Mouse (Mus musculus) hindbrain, embryonic 11.5 days (tissue): ENCODE results near the gene Rab23. TPM values are rescaled to one million over a fixed set of nuclear protein-coding genes. Genes with fewer than 3 reads are reported as not detected.

ENCODE experiments used
- ATAC-seq: fragments of 200-750 bp; cut with Nextera tagmentation; 2 replicates; pipeline ENCODE4 v1.8.0; 2017; ENCODE audit warnings: mild to moderate bottlenecking, moderate TSS enrichment, moderate library complexity; ENCODE audit not compliant: low FRiP score
- DNase-seq: peaks from one replicate; pipeline ENCODE4 v3.0.0-alpha.2; 2015; ENCODE audit warnings: low spot score
- H3K27ac ChIP-seq: fragments of 300-500 bp; sonication (generic); 2 replicates; pipeline ENCODE4 v1.5.1; 2014; ENCODE audit warnings: mild to moderate bottlenecking, low read depth, low read length
- H3K27me3 ChIP-seq: fragments of 300-500 bp; sonication (generic); 2 replicates; pipeline ENCODE4 v1.6.1; 2014; ENCODE audit warnings: mild to moderate bottlenecking, low read length, moderate library complexity, mixed read lengths; ENCODE audit not compliant: control insufficient read depth, insufficient read depth
- H3K36me3 ChIP-seq: fragments of 300-500 bp; sonication (generic); 2 replicates; pipeline ENCODE4 v1.6.1; 2014; ENCODE audit warnings: mild to moderate bottlenecking, low read length, moderate library complexity, mixed read lengths; ENCODE audit not compliant: control insufficient read depth, insufficient read depth
- H3K4me1 ChIP-seq: fragments of 300-500 bp; sonication (generic); replicated peaks from 2 replicates; pipeline ENCODE4 v1.6.1; 2014; ENCODE audit warnings: low read length, mixed read lengths; ENCODE audit not compliant: control insufficient read depth, insufficient read depth
- H3K4me2 ChIP-seq: fragments of 300-500 bp; sonication (generic); replicated peaks from 2 replicates; pipeline ENCODE4 v1.6.1; 2014; ENCODE audit warnings: mild to moderate bottlenecking, low read depth, low read length
- H3K4me3 ChIP-seq: fragments of 300-500 bp; sonication (generic); 2 replicates; pipeline ENCODE4 v1.5.1; 2014; ENCODE audit warnings: low read depth, low read length
- H3K9ac ChIP-seq: fragments of 300-500 bp; sonication (generic); 2 replicates; pipeline ENCODE4 v1.6.1; 2014; ENCODE audit warnings: low read depth, low read length
- H3K9me3 ChIP-seq: fragments of 300-500 bp; sonication (generic); 2 replicates; pipeline ENCODE4 v1.6.1; 2016; ENCODE audit warnings: low read length; ENCODE audit not compliant: control insufficient read depth
- WGBS: fragments of 180-500 bp; shearing (Covaris S2); extraction: QIAGEN DNeasy Blood & Tissue Kit; methylation state at CpG from one replicate; pipeline ENCODE4 v1.1.7; 2014; 5-methylcytosine and 5-hydroxymethylcytosine counted together
- polyA plus RNA-seq: library from polyadenylated mRNA; unstranded; fragments of >200 nt; fragmentation: Nextera tagmentation; extraction: Ambion mirVana; gene quantifications from 2 replicates; pipeline ENCODE4 v1.2.1, GENCODE M21; 2014

The Rab23 gene
- polyA plus RNA-seq, 1 experiment from 2014 or later, result 23.2 TPM

DNA sequence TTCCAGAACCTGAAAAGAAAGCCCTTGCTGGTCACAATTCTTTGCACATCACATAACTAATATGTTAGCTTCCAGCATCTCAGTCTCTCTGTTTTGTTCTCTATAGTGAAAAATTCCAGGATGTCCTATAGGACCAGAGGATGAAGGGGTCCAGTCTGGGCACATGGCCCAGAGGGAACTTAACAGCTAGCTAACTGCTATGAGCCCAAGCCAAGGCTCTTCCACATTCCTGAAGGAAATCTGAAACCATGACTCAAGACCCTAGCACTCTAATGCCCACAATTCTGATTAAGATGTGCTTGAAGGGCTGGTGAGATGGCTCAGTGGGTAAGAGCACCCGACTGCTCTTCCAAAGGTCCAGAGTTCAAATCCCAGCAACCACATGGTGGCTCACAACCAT lies 2.1 kb upstream of the Rab23 start:
- Histone ChIP-seq H3K9me3 (no peaks in the 10 kb centered on the region), H3K4me2 (no peak overlapping the region), H3K36me3 (no peaks in the 10 kb centered on the region), H3K4me3 (no peak overlapping the region), H3K27me3 (no peaks in the 10 kb centered on the region), H3K4me1 (no peaks in the 10 kb centered on the region; the same call in 1 of the 2 replicates), H3K27ac (no peak overlapping the region), H3K9ac (no peak overlapping the region)
- ATAC-seq, result no peak
- WGBS, result 93% methylated on average over 1 of the region's 1 CpGs
- no peak for DNase-seq

DNA sequence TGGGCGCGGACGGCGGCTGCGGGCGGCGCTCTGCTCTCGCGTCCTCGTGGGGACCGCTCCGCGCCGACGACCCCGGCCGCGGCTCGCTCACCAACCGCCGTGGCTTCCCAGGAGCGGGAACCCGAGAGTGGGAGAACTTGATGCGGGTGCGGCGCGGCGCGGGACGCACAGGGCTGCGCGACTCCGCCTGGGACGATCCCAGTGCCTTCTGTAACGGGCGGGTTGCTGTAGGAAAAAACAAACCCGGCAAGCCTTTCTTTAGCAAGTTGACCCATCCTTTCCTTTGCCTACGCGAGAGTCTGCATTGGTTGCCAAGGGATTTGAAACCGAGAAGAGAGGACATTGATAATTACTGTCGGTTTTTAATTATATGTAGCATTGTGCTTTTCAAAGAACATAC lies 544 bp downstream of the Rab23 start:
- DNase-seq (no peak), ATAC-seq (peak; percentile 82)
- Histone ChIP-seq H3K9me3 (no peaks in the 10 kb centered on the region), H3K4me1 (no peaks in the 10 kb centered on the region; the same call in 1 of the 2 replicates), H3K27me3 (no peaks in the 10 kb centered on the region), H3K9ac (peak overlapping the region; percentile 91), H3K36me3 (no peaks in the 10 kb centered on the region), H3K4me3 (peak overlapping the region; percentile 77), H3K4me2 (peak overlapping the region; percentile 69), H3K27ac (peak overlapping the region; percentile 90)
- WGBS, result under 1% methylated on average over 40 of the region's 41 CpGs

GRCm38 (mm10) chr1:33721020-33721419 lies 1.3 kb downstream of the Rab23 start:
- no peak for DNase-seq
- Histone ChIP-seq H3K9ac (no peak overlapping the region), H3K4me3 (no peak overlapping the region), H3K27me3 (no peaks in the 10 kb centered on the region), H3K4me2 (0 out of 2 replicates have a peak overlapping the region, but pooled peaks have one; percentile 11), H3K36me3 (no peaks in the 10 kb centered on the region), H3K9me3 (no peaks in the 10 kb centered on the region), H3K4me1 (no peaks in the 10 kb centered on the region; the same call in 1 of the 2 replicates), H3K27ac (no peak overlapping the region)
- no peak for ATAC-seq
- WGBS, result 88% methylated on average over 7 of the region's 7 CpGs

- Histone ChIP-seq H3K4me1 (no peaks in the 10 kb centered on the region; the same call in 1 of the 2 replicates), H3K9me3 (no peaks in the 10 kb centered on the region), H3K27ac (no peak overlapping the region), H3K36me3 (peaks cover 3% of the 10 kb centered on the region; the same call in 1 of the 2 replicates), H3K9ac (no peak overlapping the region), H3K27me3 (no peaks in the 10 kb centered on the region), H3K4me2 (no peak overlapping the region), H3K4me3 (no peak overlapping the region)
- no peak for ATAC-seq
- no peak for DNase-seq
- WGBS, result 84% methylated on average over 6 of the region's 6 CpGs
Measured at GRCm38 (mm10) chr1:33724516-33724915, 4.8 kb downstream of the Rab23 start.

GRCm38 (mm10) chr1:33725086-33725485 lies 5.4 kb downstream of the Rab23 start:
- no peak overlapping the region for H3K9ac ChIP-seq
- H3K4me1 ChIP-seq, result no peaks in the 10 kb centered on the region; the same call in 1 of the 2 replicates
- 92% methylated on average over 5 of the region's 5 CpGs for WGBS
- no peaks in the 10 kb centered on the region for H3K27me3 ChIP-seq
- H3K36me3 ChIP-seq, result peaks cover 3% of the 10 kb centered on the region; the same call in 1 of the 2 replicates
- no peak overlapping the region for H3K4me3 ChIP-seq
- H3K9me3 ChIP-seq, result no peaks in the 10 kb centered on the region
- H3K27ac ChIP-seq, result no peak overlapping the region
- DNase-seq (no peak), ATAC-seq (no peak)
- no peak overlapping the region for H3K4me2 ChIP-seq

DNA sequence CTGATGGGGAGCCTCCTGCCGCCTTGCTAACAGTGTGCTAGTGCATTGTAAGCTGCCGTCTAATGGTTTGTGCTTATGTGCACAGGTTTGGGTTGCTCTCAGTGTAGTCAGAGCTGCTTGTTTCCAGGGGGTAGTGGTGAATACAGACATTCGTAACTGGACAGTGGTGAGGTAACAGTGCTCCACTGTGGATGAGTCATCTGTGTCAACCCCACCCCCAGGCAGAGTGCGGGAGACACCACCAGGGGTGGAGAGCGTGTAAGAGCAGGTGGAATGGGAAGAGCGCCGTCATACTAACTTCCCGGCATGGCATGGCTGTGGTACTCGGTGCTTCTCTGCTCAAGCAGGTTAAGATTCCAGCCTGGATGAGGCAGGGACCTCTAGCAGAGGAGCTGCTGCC lies 13.4 kb downstream of the Rab23 start:
- Histone ChIP-seq H3K4me1 (no peaks in the 10 kb centered on the region), H3K9me3 (no peaks in the 10 kb centered on the region), H3K27ac (no peak overlapping the region), H3K4me3 (no peak overlapping the region), H3K36me3 (0 out of 2 replicates have a peak, but pooled peaks cover 4% of the 10 kb centered on the region), H3K27me3 (no peaks in the 10 kb centered on the region), H3K9ac (no peak overlapping the region), H3K4me2 (no peak overlapping the region)
- ATAC-seq (no peak), DNase-seq (no peak)
- WGBS, result 89% methylated on average over 9 of the region's 9 CpGs

DNA sequence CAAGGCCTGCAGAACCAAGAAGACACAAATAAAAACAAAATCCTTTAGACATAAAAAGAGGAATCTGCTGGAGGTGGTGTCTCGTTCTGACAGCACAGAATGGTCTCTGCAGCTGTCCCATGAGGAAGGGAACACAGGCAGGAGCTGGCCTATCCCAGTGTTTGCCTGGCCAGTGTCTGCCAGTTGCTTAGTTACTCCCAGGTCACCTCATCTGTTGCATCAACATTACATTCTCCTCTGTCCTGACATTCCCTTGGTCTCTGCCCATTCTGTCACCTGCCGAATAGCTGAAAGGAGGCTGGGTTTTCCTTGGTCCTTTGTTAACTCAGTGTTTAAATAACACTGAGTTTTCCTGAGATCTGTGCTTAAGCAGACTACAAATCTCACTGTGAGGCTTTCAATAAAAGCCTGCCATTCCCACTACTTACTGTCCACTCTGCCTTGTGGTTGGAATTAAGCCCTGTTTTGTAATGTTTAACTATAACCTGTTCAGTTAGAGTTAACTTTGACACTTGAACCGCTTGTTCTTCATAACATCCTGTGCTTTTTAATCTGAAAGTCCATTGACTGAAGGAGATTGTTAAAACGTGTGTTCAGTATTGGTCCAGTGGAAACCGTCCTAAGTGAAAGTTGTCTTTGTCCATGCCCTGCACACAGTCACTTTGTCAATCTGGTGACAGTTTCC lies 14.5 kb downstream of the Rab23 start:
- H3K9ac ChIP-seq, result no peak overlapping the region
- H3K4me2 ChIP-seq, result no peak overlapping the region
- ATAC-seq (no peak), DNase-seq (no peak)
- H3K36me3 ChIP-seq, result 0 out of 2 replicates have a peak, but pooled peaks cover 6% of the 10 kb centered on the region
- no peaks in the 10 kb centered on the region for H3K4me1 ChIP-seq
- no peaks in the 10 kb centered on the region for H3K27me3 ChIP-seq
- 70% methylated on average over 5 of the region's 5 CpGs for WGBS
- no peak overlapping the region for H3K27ac ChIP-seq
- H3K4me3 ChIP-seq, result no peak overlapping the region
- no peaks in the 10 kb centered on the region for H3K9me3 ChIP-seq

GRCm38 (mm10) chr1:33738281-33738680 lies 18.6 kb downstream of the Rab23 start:
- H3K4me2 ChIP-seq, result no peak overlapping the region

GRCm38 (mm10) chr1:33738681-33739278 lies 19.1 kb downstream of the Rab23 start:
- DNase-seq, result no peak
- Histone ChIP-seq H3K27ac (no peak overlapping the region), H3K9ac (no peak overlapping the region), H3K4me1 (no peaks in the 10 kb centered on the region), H3K4me2 (no peak overlapping the region), H3K36me3 (0 out of 2 replicates have a peak, but pooled peaks cover 6% of the 10 kb centered on the region), H3K4me3 (no peak overlapping the region), H3K9me3 (no peaks in the 10 kb centered on the region), H3K27me3 (no peaks in the 10 kb centered on the region)
- ATAC-seq, result peak; percentile 23; the same call in 1 of the 2 replicates
- 91% methylated on average over 11 of the region's 11 CpGs for WGBS

More at GRCm38 (mm10) chr1:33738281-33738680, 18.6 kb downstream of the Rab23 start:
- Histone ChIP-seq H3K27ac (no peak overlapping the region), H3K4me3 (no peak overlapping the region), H3K36me3 (0 out of 2 replicates have a peak, but pooled peaks cover 6% of the 10 kb centered on the region), H3K27me3 (no peaks in the 10 kb centered on the region), H3K9ac (no peak overlapping the region), H3K9me3 (no peaks in the 10 kb centered on the region), H3K4me1 (no peaks in the 10 kb centered on the region)
- DNase-seq, result no peak
- WGBS, result 92% methylated on average over 11 of the region's 11 CpGs
- no peak for ATAC-seq
